Mouse (Mus musculus) ES-E14 (cell line): ENCODE results near the gene H6pd. TPM values are rescaled to one million over a fixed set of nuclear protein-coding genes. Genes with fewer than 3 reads are reported as not detected.
A peak's percentile ranks its signal among the peaks of the same experiment; 100 is the strongest.

ENCODE experiments used
- DNase-seq: peaks from one replicate; pipeline ENCODE4 v3.0.0-alpha.2; 2013; ENCODE audit warnings: low read depth, low spot score
- H3K27ac ChIP-seq: 2 replicates; pipeline ENCODE4 v1.5.1; 2012; ENCODE audit warnings: low read depth, mild to moderate bottlenecking, low read length, moderate library complexity, mixed read lengths; ENCODE audit not compliant: poor library complexity, insufficient read depth, severe bottlenecking
- H3K36me3 ChIP-seq: 2 replicates; pipeline ENCODE4 v1.6.1; 2012; ENCODE audit warnings: mild to moderate bottlenecking, low read length, moderate library complexity, mixed read lengths; ENCODE audit not compliant: control insufficient read depth, poor library complexity, insufficient read depth, severe bottlenecking
- H3K4me1 ChIP-seq, 2 experiments: fragments of 150-350 bp in 1 of 2; sonication (generic) in 1 of 2; 2 replicates each; pipeline ENCODE4 v1.6.1; 2012; ENCODE audit warnings: low read length in 2 of 2, mild to moderate bottlenecking in 1 of 2, mixed read lengths in 1 of 2; ENCODE audit not compliant: control insufficient read depth in 2 of 2, insufficient read depth in 2 of 2, poor library complexity in 1 of 2
- H3K4me3 ChIP-seq, 2 experiments: fragments of 150-350 bp in 1 of 2; sonication (generic) in 1 of 2; 2 replicates each; pipeline ENCODE4 v1.5.1; 2012; ENCODE audit warnings: low read length in 2 of 2, low read depth in 1 of 2, mild to moderate bottlenecking in 1 of 2, mixed read lengths in 1 of 2; ENCODE audit not compliant: insufficient read depth in 1 of 2, poor library complexity in 1 of 2, severe bottlenecking in 1 of 2
- H3K9ac ChIP-seq: 2 replicates; pipeline ENCODE4 v1.6.1; 2012; ENCODE audit warnings: low read depth, mild to moderate bottlenecking, low read length, mixed read lengths; ENCODE audit not compliant: poor library complexity, insufficient read depth, severe bottlenecking
- H3K9me3 ChIP-seq: fragments of 150-350 bp; sonication (generic); 2 replicates; pipeline ENCODE4 v1.6.1; 2012; ENCODE audit warnings: low read depth, mild to moderate bottlenecking, low read length; ENCODE audit not compliant: control insufficient read depth, insufficient read depth
- CHD2 ChIP-seq: IDR thresholded peaks from 2 replicates; pipeline ENCODE4 v1.6.1; 2014; ENCODE audit warnings: mild to moderate bottlenecking, low read depth, low read length, inconsistent platforms
- HCFC1 ChIP-seq: IDR thresholded peaks from 2 replicates; pipeline ENCODE4 v1.6.1; 2012; ENCODE audit warnings: low read length, inconsistent platforms, borderline replicate concordance; ENCODE audit not compliant: insufficient read depth
- MAFK ChIP-seq: IDR thresholded peaks from 2 replicates; pipeline ENCODE4 v1.6.1; 2014; ENCODE audit warnings: mild to moderate bottlenecking, low read depth, low read length, inconsistent platforms; ENCODE audit not compliant: insufficient read depth
- ZC3H11A ChIP-seq: IDR thresholded peaks from 2 replicates; pipeline ENCODE4 v1.6.1; 2012; ENCODE audit warnings: low read depth, mild to moderate bottlenecking, inconsistent platforms, low read length, borderline replicate concordance
- ZNF384 ChIP-seq: IDR thresholded peaks from 2 replicates; pipeline ENCODE4 v1.6.1; 2012; ENCODE audit warnings: low read depth, low read length, inconsistent platforms
- in situ Hi-C, 2 experiments: fragments of 600-800 bp; cut with MboI; formaldehyde crosslinking; loops; one replicate each; pipeline ENCODE4 v1.15.1; 2025; ENCODE audit warnings: low sequenced_read_pairs in 2 of 2, inconsistent platforms in 1 of 2; ENCODE audit not compliant: unreplicated experiment in 2 of 2
- total RNA-seq: library from RNA; depleted of rRNA; stranded (reverse); fragments of 300-350 nt; gene quantifications from 2 replicates; pipeline ENCODE4 v1.2.3, GENCODE M21; 2012

The H6pd gene
- total RNA-seq, 1 experiment = 17.6 TPM

- Histone ChIP-seq H3K27ac (no peak overlapping the region), H3K4me3 (no peak overlapping the region), H3K9ac (no peak overlapping the region), H3K36me3 (no peaks in the 10 kb centered on the region; the same call in 1 of the 2 replicates), H3K9me3 (no peaks in the 10 kb centered on the region), H3K4me1 (peaks cover 32 to 43% of the 10 kb centered on the region in 2 experiments)
- DNase-seq = no peak
- in situ Hi-C loops = no loop called here
- TF ChIP-seq MAFK = no peak
These were observed 67.6 kb downstream of the H6pd start for GRCm38 (mm10) chr4:149941067-149941755.

- Histone ChIP-seq H3K27ac (no peak overlapping the region), H3K4me1 (peaks cover 26 to 38% of the 10 kb centered on the region in 2 experiments), H3K9ac (no peak overlapping the region), H3K36me3 (no peaks in the 10 kb centered on the region; the same call in 1 of the 2 replicates), H3K9me3 (no peaks in the 10 kb centered on the region), H3K4me3 (no peak overlapping the region; a peak in 1 of 4 replicates)
- no peak for DNase-seq
- TF ChIP-seq HCFC1 (no peak), CHD2 (no peak), ZNF384 (no peak), ZC3H11A (no peak), MAFK (no peak)
- in situ Hi-C loops = no loop called here
These were observed 70.1 kb downstream of the H6pd start for GRCm38 (mm10) chr4:149938701-149939100.

GRCm38 (mm10) chr4:149936921-149937320, 71.9 kb downstream of the H6pd start:
- peak; percentile 84 for DNase-seq
- Histone ChIP-seq H3K4me1 (peaks cover 26 to 30% of the 10 kb centered on the region in 2 experiments), H3K36me3 (no peaks in the 10 kb centered on the region; the same call in 1 of the 2 replicates), H3K9me3 (no peaks in the 10 kb centered on the region), H3K9ac (no peak overlapping the region), H3K4me3 (peak overlapping the region in 1 of 2 experiments; percentile 21; a peak in 1 of 4 replicates), H3K27ac (0 out of 2 replicates have a peak overlapping the region, but pooled peaks have one; percentile 35)
- no peak for TF ChIP-seq ZC3H11A
- TF ChIP-seq MAFK = 0 out of 2 replicates have a peak, but pooled peaks have one; percentile 16
- TF ChIP-seq ZNF384 = no peak
- TF ChIP-seq HCFC1 = no peak
- TF ChIP-seq CHD2 = peak; percentile 47; the same call in 1 of the 2 replicates
- in situ Hi-C loops = no loop called here

GRCm38 (mm10) chr4:149935470-149935869, 73.4 kb downstream of the H6pd start:
- peaks cover 23 to 24% of the 10 kb centered on the region in 2 experiments for H3K4me1 ChIP-seq
- TF ChIP-seq MAFK (no peak), ZNF384 (peak; percentile 92)
- in situ Hi-C loops = no loop called here
- H3K9ac ChIP-seq = no peak overlapping the region
- no peaks in the 10 kb centered on the region for H3K9me3 ChIP-seq
- H3K36me3 ChIP-seq = no peaks in the 10 kb centered on the region; the same call in 1 of the 2 replicates
- H3K4me3 ChIP-seq = no peak overlapping the region
- DNase-seq = no peak
- H3K27ac ChIP-seq = no peak overlapping the region
